Mouse (Mus musculus) B cell, adult 2 months (primary cell): ENCODE measurements around the gene Hist1h2bl.

Experiments
- DNase-seq, 2 experiments: peaks; one replicate each; pipeline ENCODE4 v3.0.0; 2022

The Hist1h2bl gene

GRCm38 (mm10) chr13:21722373-21722925, 6.5 kb upstream of the Hist1h2bl start:
- DNase-seq: no peak

- peak; percentile 65 to 66 for DNase-seq
These were observed 5.9 kb upstream of the Hist1h2bl start, which contains the start of gene Hist1h2bm for GRCm38 (mm10) chr13:21721757-21722372. Gene Hist1h2bm, plus strand, starts transcription at chr13:21722044.

GRCm38 (mm10) chr13:21721107-21721756, 5.3 kb upstream of the Hist1h2bl start:
- DNase-seq: peak; percentile 10 to 14

- no peak for DNase-seq
These were observed 2.6 kb upstream of the Hist1h2bl start for GRCm38 (mm10) chr13:21718381-21719080.

GRCm38 (mm10) chr13:21717397-21718357, 1.7 kb upstream of the Hist1h2bl start, which contains the start of gene Hist1h3h:
Gene Hist1h3h, plus strand, starts transcription at chr13:21717659.
- DNase-seq: peak; percentile 79 to 80

DNA sequence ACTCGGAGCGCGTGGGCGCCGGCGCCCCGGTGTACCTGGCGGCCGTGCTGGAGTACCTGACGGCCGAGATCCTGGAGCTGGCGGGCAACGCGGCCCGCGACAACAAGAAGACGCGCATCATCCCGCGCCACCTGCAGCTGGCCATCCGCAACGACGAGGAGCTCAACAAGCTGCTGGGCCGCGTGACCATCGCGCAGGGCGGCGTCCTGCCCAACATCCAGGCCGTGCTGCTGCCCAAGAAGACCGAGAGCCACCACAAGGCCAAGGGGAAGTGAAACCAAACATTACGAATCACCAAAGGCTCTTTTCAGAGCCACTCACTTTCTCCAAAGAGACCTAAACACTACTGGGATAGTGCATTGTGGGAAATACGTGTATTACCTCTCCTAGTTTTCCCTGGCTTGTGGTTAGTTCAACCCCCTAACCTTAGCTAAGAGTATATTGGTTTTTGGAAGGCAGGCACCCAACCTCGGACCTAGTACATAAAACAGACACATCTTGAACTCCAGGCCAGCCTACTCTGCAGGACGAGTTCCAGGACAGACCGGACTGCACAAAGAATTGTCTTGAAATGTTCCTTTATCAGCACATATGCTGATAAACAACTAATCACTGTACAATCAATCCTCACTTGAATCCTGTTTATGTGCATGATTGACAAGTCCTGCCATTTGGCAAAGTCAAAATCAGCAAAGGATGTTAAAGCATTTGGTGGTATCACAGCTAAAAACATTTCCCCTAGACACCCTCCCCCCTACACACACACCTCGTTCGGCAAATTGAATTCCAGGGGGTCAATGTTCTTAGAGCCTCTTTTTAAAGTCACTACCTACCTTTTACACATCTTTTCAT, 823 bp upstream of the Hist1h2bl start:
- DNase-seq: peak; percentile 73 to 75

DNA sequence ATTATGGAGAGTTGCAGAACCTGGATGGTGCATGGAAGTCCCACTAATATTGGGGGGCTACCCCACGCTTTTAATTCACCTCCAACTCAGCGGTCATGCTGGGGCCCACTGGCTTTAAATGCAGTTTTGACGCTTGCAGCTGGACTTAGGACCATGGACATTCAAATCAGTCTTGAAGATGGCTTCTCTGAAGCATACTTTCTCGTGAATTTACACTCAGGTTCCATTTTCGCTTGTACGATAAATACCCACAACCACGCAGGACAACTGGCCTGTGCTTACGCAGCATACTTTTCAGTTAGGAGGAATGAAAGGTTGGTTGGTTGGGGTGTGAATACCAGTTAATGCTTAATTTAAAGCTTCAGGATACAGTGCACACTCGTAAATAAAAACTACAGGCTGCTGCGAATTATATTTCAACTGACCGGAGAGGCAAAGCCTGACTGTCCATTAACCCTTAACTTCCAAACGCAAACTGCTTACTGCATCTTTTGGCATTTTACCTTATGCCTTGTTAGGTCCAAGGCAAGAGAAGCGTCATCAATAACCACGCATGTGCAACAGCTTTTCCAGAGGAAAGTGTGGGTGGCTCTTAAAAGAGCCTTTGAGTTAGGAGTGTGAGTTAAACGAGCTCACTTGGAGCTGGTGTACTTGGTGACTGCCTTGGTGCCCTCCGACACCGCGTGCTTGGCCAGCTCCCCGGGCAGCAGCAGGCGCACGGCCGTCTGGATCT, 646 bp downstream of the Hist1h2bl start:
- peak; percentile 8 for DNase-seq

- peak; percentile 76 to 78 for DNase-seq
These were observed 1.2 kb downstream of the Hist1h2bl start for GRCm38 (mm10) chr13:21714725-21715124.

DNA sequence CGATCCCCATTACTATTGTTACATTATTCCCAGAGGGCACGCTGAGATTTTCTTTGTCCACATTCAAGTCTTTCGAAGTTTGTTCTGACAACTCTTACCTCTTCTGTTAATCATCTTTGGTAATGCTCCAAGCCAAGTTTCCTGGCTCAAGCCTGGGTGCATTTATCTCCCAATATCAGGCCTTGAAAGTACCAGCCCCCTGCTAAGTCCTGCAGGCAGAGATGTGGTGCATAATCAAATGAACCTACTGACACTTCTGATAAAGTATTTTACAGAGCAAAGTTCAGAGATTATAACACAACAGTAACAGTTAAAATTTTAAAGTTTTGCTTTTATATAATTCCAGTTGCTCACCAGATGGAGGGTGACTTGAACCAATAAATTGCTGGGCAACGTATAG, 4.2 kb downstream of the Hist1h2bl start:
- no peak for DNase-seq

DNA sequence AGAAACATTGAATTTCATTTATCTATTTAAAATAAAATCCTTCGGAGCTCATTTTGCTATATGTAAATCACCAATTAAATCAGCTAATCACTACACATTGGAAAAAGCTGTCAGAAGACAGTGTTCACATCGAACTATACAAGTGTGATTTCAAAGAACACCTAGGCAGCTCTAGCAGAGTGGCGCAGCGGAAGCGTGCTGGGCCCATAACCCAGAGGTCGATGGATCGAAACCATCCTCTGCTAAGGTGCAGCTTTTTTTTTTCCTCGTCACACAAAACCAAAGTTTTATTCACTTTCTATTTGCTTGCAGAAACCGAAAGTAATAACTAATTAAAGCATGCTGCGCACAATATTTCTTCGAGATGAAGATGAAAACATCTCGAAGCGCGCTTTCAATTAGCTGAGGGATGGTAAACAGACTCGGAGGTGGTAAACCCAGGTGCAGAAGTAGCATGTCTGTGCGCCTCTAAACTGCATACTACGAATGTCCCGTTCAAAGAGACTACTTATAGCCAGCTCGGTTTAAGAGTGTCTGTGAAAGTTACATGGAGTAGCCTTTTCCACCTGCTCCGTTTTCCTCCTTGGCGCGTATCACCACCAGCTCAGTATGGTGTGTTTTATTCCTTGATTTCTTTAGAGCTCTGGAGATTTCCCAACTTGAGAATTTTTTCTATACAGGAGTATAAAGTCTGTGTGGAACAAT, 5.0 kb downstream of the Hist1h2bl start:
- peak; percentile 91 to 92 for DNase-seq

DNA sequence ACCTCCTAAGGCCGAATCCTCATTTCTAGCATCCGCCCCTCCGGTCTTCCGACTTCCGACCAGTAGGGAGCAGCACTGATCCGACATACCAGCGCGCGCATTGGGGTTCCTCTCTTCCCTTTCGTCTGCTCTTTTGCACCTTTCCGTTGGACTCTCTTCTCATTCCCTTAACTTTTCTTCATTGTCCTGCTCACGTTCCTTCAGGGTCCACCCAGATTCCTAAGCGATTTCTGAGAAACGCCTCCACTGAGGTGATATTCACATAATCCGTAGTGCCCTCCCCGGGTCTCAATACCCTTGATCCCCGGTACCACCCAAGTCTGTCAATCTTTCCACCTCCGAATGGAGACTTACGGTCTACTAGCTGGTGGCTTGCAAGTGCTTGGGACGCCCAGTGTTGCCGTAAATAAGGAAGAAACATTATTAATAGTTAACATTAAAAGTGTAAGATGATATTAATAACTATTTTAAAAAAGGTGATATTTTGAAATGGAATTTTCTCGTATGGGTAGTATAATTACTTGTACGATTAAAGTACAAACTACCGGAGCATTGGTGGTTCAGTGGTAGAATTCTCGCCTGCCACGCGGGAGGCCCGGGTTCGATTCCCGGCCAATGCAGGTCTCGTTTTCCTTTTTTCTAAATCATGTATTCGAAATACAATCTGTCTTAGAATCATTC, 5.8 kb downstream of the Hist1h2bl start:
- DNase-seq: peak; percentile 91 to 92

- DNase-seq: no peak
These were observed 9.3 kb downstream of the Hist1h2bl start for GRCm38 (mm10) chr13:21706669-21707068.

DNA sequence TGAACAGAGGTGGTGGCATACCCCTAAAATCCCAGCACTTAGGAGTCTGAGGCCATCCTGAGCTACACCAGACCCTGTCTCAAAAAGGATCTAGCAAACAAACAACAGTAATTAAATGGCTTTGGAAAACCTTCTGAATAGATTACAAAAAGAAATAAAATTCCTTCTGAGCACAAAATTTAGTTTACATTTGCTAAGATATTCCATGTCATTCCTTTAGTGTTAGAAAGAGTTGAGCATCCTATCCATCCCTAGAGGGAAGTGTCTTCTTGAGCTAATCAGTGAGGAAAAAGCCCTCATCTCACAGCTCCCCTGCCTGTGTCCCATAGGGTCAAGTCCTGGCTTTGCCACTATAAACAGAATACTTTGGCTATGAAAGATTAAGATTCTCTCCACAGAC, 18.1 kb downstream of the Hist1h2bl start, which contains the start of gene Olfr1359:
Gene Olfr1359 (plus strand): TSS at position 301 of the 400 bp plus-strand sequence.
- no peak for DNase-seq

DNA sequence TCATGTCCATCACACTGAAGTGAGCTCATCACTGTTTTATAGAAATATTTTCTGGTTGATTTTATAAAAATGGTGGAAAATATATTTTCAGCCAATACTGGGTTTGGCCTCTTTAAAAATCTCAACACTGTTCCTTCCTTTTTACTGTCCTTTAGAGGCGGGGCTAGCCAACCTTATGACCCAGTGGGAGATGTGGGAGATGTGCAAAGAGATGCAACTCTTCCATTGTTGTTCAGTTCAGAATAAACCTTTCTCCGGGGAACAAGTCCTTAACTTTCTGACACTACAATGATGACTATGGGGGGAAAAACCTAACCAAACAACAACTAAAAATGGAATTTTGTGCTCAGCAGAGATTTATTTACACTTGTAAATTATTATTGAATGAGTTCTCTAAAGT, 38.6 kb downstream of the Hist1h2bl start, which contains the start of gene Olfr1360:
Gene Olfr1360 (minus strand): TSS at position 101 of the 400 bp plus-strand sequence.
- no peak for DNase-seq
